Mouse (Mus musculus) layer of hippocampus, postnatal 36 days (tissue): Measurements from ENCODE around the gene Gm37240. TPM values are rescaled to one million over a fixed set of nuclear protein-coding genes. Genes with fewer than 3 reads are reported as not detected.
A peak's percentile ranks its signal among the peaks of the same experiment; 100 is the strongest.

ENCODE experiments used
- DNase-seq, 2 experiments: peaks; one replicate each; pipeline ENCODE4 v3.0.0; 2022
- total RNA-seq, 2 experiments: library from RNA; stranded (reverse); gene quantifications; 2 replicates each; pipeline ENCODE4 v1.2.3; 2021

Gm37240 gene
- total RNA-seq, 2 experiments from 2014 or later = not detected

DNA sequence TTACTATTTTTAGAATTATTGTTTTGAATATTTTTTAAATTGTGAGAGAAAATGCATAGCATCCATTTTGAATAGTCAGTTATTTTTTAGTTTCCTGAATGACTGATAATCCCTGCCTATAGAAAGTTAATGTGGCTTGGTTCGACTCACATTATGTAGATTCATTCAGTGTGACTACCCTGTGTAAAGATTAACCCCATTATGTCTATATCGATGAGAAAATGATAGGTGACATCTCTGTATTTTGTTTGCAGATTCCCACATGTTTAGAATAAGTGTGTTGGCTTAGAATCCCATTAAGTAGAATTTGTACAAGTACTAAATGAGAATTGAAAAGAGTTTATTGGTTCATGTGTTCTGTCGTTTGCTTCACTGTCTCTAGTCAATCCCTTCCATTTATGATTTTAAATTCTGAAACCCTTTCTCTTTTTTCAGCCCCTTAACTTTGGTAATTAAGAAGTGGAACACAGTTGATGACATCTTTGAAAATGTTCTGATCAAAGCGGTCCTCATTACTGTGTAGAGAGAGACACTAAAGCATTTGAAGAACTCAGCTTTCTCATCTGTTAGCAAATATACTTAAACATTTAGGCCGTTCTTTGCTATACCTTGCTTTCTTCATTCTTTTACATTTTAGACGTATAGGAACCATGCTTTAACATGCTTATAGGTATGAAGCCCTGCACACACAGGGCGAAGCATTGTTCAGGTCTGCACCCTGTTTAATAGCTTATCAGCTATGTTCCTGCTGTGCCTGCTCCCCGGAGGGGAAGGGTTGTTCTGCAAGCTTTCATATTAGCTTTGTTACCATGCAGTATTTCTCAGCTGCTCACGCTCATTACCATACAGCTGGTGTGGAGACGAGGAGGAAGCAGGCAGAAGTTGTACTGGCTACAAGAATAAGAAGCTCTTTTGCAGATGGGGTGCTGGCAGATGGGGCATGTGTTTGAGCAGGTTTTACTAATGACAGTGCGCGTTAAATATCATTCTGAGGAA lies 949.7 kb downstream of the Gm37240 start:
- peak; percentile 44 to 47 for DNase-seq

DNA sequence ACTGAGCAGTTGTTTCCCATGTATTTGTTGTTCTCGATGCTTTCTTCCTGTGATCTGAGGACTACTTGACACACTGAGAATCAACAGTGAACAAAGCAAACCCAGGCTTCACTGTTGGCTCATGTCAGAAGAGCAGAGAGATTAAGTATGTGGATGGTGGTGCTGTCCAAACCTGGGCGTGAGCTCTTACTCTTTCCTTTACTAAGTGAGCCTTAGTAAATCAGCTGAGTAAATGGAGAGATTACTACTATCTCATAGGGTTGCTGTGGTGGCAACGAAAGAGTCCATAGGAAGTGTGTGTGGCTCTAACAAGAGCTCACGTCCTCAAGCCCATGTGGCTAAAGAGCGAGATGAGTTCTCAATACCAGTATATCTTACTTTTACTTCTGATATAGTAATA lies 950.4 kb downstream of the Gm37240 start:
- no peak for DNase-seq

DNA sequence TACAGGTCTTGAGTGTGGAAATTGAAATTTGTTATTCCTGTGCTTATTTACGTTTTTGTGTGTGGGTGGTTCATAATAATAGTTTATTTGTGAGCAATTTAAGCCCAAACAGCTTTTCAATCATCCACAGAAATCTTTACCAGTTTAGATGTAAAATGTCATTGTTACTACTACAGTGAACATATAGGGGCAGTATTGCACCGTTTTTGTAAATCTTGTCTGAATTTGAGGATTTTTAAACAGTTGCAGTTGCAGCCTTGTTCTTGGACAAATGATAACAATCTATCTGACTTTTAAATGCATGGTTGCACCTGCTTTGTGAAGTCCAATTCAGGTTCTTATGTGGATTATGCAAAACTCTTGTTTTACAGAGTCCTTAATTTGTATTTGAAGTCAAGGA lies 951.1 kb downstream of the Gm37240 start:
- no peak for DNase-seq

DNA sequence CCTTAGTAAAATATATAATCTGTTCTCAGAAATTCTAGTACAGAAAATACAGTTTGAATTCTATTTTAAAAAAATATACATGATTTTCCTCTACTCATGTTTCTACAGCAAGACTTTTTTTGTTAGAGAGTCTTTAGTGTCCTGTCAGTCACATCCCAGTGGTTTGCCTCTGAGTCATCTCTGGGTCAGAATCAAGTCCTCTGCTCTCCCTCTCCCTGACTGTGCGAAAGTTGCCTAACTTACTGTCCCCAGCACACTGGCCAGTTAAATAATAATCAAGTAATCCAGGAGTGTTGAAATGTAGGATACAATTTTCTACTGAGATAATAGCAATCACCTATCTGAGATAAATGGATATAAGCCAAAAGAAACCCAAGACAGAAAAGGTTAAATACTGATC lies 951.6 kb downstream of the Gm37240 start:
- DNase-seq = no peak

DNA sequence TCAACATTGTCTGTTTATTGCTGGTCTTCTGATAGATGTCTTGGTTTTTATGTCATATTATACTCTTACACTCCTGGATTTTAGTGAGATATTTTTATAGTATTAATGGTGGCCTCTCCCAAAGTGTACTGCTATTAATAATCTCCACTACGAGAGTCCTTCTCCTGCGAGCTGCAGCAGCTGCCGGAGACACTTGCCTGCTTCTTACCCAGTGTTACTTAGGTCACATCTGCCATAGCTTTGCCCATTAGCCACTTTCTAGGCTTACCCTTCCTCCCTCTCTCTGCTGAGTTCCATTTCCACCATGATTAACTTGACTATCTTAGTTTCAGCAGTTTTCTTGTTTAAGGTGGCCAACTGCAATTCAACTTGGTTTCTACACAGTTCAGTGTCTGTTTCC lies 956.6 kb downstream of the Gm37240 start:
- no peak for DNase-seq

DNA sequence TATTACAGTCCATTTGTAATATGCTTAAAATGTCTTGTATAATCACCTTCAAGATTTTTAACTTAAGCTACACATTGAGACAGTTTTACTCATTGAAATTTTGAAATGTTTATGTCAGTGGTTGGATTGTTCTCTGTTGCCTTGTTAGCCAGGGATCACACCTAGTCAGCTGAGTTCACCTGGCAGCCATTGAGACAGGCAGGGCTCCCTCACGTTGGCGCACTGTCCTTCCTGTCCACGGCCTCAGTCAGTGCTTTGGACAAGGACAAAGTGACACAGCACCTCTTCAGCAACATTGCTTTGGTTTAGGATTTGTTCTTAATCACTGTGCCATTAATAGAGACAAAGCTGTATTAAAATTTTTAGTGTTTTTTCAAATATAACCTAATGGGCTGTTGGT lies 958.1 kb downstream of the Gm37240 start:
- no peak for DNase-seq

DNA sequence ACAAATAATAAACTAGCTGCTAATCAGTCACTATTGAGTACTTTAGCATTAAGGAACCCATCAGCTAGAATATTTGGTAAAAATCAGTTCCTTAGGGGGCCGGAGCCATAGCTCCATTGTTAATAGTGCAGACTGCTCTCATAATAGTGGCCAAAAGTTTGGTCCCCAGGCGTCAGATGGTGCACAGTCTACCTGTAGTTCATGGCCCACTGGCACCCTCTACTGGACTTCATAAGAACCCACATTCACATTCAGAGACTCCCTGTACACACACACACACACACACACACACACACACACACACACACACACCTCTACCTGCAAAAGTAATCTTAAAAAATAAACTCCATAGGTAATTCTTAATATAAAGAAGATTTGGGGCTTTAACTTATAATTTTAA lies 959.4 kb downstream of the Gm37240 start:
- DNase-seq = no peak

DNA sequence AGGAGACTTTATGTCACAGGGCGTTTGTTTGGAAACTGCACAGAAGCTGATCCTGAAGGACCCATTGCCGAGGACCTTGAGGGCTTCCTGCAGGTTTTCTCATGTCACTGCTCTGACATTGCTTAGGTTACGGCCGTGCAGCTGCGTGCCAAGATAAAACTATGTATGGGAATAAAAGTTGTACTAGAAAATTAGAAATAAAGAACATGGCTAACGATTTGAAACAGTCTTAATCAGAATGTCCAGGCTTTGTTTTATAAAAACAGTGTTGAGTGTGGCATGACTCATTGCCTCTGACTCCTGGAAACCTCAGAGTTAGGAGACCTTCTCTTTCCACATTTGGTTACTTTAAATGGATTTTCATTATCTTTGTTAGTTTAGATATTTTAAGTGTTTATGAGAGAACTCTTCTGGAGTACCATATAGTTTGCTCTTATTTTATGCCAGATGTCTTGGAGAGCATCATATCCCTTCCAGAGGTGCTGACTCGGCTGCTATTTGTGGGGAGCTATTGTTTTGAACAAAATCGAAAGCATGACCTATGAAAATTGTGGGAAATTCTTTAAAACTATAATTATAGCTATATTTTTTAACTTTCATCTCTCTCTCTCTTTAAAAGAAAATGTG lies 960.0 kb downstream of the Gm37240 start:
- DNase-seq = no peak

DNA sequence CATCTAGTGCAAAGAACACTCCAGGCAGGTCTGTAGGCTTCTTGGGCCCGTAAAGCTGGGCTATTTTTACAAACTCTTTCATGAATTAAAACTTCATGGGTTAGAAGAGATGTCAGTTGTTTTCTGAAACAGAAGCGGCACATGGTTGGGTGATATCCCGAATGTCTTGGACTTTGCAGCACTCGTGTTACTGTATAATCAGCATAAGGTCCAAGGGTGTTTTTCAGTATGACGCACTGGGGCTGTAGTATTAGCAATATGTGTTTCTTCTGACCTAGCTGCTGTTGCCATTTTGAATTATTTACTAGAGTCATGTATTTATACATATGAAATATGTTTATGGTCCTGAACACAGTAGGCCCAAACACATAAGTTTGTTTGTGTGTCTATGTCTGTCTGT lies 961.2 kb downstream of the Gm37240 start:
- no peak for DNase-seq

DNA sequence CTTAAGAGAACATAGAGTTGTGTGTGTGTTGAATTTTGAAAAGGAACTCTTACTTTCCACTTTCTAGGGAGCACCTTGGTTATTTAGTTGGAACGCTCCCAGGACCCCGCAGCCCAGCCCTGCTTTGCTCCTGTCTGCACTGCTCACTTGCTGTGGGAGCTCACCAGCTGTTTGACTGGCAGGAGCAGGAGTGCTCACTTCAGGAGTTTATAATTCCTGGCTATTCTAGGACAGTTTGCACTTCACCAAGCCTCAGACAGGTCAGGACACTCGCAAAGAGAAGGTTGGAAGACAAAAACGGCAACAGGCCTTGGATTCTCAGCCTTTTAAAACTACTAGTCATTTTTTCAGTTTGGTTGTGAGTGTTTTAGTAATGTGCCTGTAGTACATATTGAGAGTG lies 962.1 kb downstream of the Gm37240 start:
- DNase-seq = no peak

DNA sequence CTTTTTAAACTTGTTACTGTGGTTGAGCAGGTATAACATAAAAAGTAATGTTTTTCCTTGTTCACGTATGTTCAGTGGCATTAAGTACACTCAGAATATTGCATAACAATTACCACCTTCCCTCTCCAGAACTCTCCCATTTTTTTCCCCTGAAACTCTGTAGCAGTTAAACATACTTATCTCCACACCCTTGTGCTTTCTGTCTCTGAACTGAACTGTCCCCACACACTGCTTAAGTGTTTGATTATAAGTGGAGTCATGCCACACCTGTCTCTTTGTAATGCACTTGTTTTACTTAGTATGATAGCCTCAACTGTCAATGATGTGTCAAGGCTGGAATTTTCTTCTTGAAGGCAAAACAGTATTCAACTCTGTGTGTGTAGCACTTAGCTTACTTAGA lies 963.6 kb downstream of the Gm37240 start:
- no peak for DNase-seq

DNA sequence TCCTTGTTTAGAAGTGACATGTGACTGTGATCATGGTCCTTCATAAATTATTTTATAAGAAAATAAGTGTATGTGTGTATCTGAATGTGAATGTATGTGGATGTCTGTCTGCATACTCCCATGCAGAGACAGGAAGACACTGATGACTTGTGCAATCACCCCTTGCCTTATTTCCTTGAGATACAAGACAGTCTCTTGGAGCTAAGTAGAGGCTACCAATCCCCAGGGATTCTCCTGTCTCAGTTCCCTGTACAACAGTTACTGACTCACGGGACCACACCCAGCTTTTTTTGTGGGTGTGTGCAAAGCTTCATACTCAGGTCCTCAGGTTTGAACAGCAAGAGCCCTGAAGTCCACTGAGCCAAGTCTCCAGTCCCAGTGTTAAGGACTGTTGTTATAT lies 964.1 kb downstream of the Gm37240 start:
- no peak for DNase-seq

DNA sequence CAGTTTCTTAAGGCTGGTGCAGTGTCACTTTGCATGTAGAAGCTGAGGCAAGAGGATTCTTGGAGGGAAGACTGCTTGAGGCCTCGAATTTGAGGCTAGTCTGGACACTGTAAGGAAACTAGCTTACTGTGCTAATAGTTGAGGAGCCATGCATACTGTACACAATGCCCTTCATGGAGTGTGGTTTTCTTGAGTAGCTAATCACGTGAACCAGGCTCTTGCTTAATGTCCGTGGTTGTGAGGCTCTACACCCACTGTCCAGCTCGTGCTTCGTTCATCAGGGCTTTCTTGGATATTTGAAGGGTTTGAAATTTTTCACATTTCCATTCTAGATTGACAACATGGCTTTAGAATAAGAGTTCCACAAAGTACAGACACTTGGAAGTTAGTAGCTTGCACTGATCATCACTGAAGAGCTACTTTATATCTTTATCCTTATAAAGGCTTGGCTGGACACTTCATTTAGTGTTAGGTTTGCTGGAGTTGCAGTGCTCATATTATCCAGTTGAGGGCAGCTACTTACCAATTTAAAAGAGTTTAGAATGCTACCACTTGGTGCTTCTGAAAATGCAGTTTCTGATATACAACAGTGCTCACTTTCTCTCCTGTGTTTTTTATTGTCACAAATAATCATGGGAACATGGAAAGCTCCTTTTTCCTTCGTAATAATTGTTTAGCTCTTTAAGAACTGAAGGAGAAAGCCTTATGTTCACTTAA lies 965.5 kb downstream of the Gm37240 start:
- DNase-seq = peak in 1 of 2 experiments; percentile 19

DNA sequence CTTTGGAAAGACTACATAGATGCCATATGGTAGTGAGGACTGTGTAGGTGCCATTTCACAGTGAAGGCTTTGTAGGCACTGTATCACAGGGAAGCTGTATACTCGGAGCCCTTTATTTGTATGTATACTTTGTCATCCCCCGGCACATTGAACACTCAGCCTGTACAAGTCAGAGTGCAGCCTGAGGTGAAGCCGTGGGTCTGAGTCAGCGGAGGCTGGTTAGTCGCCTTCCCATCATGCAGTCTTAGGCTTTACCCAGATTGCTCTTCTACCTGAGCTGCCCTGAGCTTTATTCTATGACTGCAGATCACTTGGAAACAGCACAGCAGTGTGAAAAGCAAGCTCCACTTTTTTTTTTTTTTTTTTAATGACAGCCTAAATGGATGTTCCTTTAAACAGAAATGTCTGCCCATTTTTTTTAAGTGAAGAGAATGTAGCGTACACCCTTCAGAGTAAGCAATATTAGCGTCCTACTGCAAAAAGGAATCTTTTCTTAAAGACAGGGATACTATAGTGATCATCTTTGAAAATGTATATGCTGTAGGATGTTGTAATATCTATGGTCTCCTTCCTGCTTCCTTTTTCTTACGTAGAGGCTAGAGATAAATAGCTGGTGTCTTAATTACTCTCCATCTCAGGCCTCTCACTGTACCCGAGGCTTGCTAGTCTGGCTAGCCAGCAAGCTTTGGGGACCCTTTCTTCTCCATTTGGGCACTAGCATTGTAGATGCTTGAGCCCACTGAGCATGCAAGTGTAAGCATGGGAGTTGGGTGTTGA lies 969.2 kb downstream of the Gm37240 start:
- DNase-seq = no peak

DNA sequence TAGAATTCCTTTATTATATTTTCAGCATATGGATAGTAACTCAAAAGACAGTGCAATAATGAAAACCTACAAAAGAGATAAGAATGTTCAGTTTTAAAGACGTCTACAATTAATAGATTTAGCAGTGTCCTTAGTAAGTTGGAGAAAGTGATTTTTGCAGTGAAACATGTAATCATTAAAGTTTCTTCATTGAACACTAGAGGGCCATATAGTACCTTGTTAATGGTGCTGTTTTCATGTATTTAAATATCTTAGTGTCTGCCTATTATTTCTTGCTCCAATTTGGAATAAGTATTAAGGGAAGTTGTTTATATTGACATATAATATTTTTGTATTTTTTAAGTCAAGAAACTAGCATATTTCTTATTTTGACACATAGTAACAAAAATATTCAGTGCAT lies 973.0 kb downstream of the Gm37240 start:
- DNase-seq = no peak

DNA sequence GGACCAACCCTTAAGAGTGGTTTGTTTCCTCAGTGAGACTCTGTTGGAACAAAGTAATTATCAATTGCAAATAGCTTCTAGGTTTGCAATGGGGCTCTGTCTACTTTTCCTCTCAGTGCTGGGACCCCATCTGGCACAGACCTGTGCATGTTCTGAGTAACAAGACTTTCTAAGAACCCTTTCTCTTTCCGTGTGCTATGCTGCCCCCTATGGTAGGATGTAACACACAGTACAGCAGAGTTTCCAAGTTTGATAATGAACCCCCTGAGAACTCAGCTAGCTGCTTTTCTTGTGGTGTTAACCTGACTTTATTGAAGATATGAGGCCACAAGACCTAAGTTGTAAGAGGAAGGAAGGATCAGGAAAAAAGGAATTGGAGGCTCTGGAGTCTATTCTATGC lies 980.8 kb downstream of the Gm37240 start:
- no peak for DNase-seq

DNA sequence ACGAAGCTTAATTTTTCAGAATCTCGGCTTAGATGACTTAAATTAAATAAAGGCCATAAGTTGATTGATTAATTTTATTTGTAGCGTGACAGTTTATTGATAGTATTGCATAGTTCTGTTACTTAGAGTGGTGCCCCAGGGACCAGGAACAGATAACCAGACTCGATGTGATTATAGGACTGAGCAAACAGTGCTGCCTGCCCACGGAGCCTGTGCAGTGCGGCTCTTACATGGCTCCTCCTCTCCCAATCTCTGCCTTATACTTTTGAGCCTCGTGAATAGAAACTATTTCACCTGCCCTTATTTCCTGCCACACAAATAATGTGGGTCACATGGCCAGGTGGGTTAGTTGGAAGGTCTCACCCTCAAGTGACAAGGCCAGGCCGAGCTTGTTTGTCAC lies 989.4 kb downstream of the Gm37240 start:
- no peak for DNase-seq

DNA sequence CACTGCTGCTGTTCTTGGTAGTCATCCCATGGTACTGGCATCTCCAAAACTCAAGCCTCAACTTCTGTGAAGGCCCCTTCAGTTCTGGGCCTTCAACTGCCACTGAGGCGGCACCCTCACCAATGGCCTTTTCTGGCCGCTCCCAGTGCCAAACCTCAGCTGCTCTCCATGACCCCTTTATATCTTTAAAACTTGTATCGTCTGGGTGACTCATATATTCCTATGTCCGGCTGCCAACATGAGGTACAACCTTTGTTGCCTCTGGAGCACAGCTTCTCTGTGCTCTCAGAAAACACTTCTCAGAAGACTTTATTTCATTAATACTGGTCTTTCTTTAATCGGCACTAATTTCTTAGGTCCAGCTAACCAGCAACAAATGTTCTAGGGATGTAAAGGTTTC lies 996.3 kb downstream of the Gm37240 start:
- DNase-seq = no peak

DNA sequence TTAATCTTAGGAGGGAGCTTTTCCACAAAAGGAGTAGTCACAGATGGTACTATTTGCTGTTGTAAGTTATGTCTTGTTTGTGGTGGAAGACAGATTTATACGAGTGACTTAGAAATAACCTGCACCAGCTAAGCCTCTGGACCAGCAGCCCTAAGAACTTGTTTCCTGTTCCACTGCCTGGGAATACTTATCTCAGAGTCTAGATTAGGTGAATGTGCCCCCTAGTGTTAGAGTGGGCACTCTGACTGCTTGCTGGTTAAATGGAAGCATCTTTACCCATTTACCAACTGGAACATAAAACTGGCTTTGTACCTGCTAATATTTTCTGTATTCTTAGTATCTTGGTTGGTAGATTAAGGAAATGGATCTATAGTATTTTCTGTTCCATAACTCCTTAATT lies 997.7 kb downstream of the Gm37240 start:
- DNase-seq = no peak

DNA sequence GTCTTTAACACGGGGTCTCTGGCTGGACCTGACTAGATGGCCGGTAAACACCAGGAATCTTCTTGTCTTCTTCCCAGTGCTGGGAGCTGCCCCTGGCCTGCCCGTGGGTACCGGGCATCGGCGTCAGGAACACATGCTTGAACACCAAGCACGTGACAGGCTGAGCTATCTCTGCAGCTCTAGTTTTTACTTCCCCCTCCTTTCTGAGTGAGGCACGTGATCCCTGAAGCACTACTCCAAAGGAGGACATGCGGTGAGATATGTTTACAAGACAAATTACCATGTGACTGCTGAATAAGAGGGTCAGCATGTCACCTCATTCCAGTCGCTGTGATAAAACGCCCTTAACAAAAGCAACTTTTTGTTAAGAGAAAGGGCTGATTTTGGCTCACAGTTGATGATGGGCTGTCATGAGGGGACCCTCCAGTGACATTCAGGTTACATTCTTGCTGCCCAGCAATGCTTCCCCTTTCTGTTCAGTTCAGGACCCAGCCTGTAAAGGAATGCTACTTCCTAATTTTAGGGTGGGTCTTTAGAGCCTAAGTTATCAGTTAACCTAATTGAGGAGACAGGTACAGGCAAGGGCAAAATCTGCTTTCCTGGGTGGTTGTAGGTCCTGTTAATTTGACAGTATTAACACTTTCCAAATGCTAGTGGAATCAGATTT lies 1003.4 kb downstream of the Gm37240 start:
- DNase-seq = no peak

DNA sequence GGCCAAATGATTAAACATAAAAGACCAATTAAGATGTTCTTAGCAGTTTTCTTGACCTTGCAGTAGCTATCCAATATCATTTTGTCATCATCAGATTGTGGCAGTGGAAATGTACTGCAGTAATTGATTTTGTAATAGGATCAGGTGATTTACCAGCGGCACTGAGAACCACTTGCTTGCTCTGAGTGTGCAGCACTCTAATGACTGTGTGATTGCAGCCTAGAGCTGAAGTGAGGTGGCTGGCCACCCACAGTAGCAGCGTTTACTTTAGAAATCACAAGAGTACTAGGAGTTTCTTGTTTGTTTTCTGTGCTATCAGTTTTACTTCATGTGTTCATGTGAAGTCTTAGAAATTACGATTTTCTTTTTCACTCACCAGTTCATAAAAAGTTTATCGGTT lies 1011.1 kb downstream of the Gm37240 start:
- DNase-seq = no peak

DNA sequence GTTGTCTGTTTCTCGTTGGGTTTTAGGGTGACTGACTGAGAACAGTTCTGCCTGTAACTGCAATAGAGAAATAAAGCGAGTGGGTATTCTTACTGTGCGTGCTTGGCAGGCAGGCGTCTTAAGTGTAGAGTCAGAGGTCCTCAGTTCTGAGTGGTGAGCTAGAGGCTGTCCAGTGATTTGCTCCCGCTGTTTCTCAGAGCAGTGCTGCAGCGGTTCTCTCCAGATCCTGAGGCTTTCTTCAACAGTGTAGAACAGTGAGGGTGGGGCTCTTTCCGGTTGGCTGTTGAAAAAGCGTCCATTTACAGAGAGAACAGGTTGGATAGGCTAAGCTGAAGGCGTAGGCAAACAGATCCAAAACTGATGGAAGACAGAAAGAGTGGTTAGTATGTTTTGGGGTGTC lies 1012.0 kb downstream of the Gm37240 start:
- DNase-seq = no peak
